Mouse (Mus musculus) liver, embryonic 12.5 days (tissue): Measurements from ENCODE around the gene Asrgl1. TPM values are rescaled to one million over a fixed set of nuclear protein-coding genes. Genes with fewer than 3 reads are reported as not detected.
"Not testable (repeated sequence)": the region's sequence is repeated elsewhere in the genome, so short reads cannot be mapped to it uniquely, and the experiment has no call there.

ENCODE experiments used
- ATAC-seq: fragments of 200-750 bp; cut with Nextera tagmentation; 2 replicates; pipeline ENCODE4 v1.8.0; 2017; ENCODE audit warnings: moderate number of reproducible peaks, mild to moderate bottlenecking, moderate library complexity
- H3K27ac ChIP-seq: fragments of 300-500 bp; sonication (generic); 2 replicates; pipeline ENCODE4 v1.5.1; 2016; ENCODE audit warnings: mild to moderate bottlenecking
- H3K27me3 ChIP-seq: fragments of 300-500 bp; sonication (generic); replicated peaks from 2 replicates; pipeline ENCODE4 v1.6.1; 2016; ENCODE audit warnings: mild to moderate bottlenecking, moderate library complexity
- H3K36me3 ChIP-seq: fragments of 300-500 bp; sonication (generic); 2 replicates; pipeline ENCODE4 v1.6.1; 2016; ENCODE audit warnings: mild to moderate bottlenecking, moderate library complexity
- H3K4me1 ChIP-seq: fragments of 300-500 bp; sonication (generic); 2 replicates; pipeline ENCODE4 v1.6.1; 2016
- H3K4me2 ChIP-seq: fragments of 300-500 bp; sonication (generic); 2 replicates; pipeline ENCODE4 v1.6.1; 2016; ENCODE audit warnings: mild to moderate bottlenecking, moderate library complexity
- H3K4me3 ChIP-seq: fragments of 300-500 bp; sonication (generic); 2 replicates; pipeline ENCODE4 v1.5.1; 2016; ENCODE audit warnings: mild to moderate bottlenecking, moderate library complexity
- H3K9ac ChIP-seq: fragments of 300-500 bp; sonication (generic); 2 replicates; pipeline ENCODE4 v1.6.1; 2016; ENCODE audit warnings: mild to moderate bottlenecking, moderate library complexity
- H3K9me3 ChIP-seq: fragments of 300-500 bp; sonication (generic); replicated peaks from 2 replicates; pipeline ENCODE4 v1.6.1; 2016; ENCODE audit warnings: mild to moderate bottlenecking, moderate library complexity
- WGBS: fragments of 180-500 bp; shearing (Covaris S2); methylation state at CpG from one replicate; pipeline ENCODE4 v1.1.7; 2016; ENCODE audit not compliant: insufficient replicate concordance; 5-methylcytosine and 5-hydroxymethylcytosine counted together
- polyA plus RNA-seq: library from polyadenylated mRNA; unstranded; fragments of >200 nt; fragmentation: Nextera tagmentation; extraction: Ambion mirVana; gene quantifications from 2 replicates; pipeline ENCODE4 v1.2.1, GENCODE M21; 2016

The Asrgl1 gene
- 13.2 and 13.6 TPM in 2 replicates for polyA plus RNA-seq

DNA sequence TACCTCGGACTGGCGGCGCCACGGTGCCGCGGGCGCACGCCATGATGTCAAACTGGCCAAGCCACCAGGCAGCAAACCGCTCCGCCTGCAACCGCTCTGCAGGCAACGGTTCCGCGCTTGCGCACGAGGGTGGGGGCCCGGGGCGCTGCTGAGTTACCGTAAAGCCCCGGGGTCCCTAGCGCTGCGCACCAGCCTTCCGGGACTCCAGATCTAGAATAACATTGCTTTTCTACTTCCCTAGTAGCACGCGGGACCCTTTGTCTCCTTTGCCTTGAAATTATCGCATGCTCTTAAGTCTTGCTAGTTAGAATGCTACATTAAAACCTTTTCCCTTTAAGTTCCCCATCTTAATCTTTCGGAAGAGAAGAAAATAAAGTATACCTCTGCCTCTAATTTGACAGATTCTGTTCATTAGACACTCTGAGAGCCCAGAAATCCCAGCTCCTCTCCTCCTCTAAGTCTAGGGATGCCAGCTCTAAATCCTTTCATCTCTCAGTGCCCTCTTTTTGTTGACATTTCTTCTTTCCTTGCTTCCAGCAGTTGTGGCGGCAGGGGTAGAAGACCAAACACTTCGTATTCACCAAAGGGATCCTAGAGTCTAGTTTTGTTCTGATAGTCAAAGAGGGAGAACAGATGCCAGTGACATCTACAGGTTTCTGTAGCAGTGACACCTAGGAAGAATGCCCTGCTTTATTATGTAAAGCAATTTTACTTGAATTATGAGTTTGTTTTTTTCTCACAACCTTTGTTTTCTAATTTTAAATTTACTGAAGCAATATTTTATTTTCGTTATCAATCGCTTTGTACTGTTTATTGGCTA, at the start of gene Asrgl1:
TSS of gene Asrgl1 (minus strand) at position 125 of the 820 bp plus-strand sequence.
- no peaks in the 10 kb centered on the region for H3K9me3 ChIP-seq
- peaks cover 29% of the 10 kb centered on the region for H3K4me1 ChIP-seq
- 10% methylated on average over 31 of the region's 31 CpGs for WGBS
- no peaks in the 10 kb centered on the region for H3K27me3 ChIP-seq
- ATAC-seq = peak; percentile 90
- peaks cover 12% of the 10 kb centered on the region; the same call in 1 of the 2 replicates for H3K36me3 ChIP-seq
- peak within 1 kb of the TSS; percentile 96 for H3K4me2 ChIP-seq
- peak within 1 kb of the TSS; percentile 83 for H3K9ac ChIP-seq
- H3K4me3 ChIP-seq = peak within 1 kb of the TSS; percentile 79
- H3K27ac ChIP-seq = peak within 1 kb of the TSS; percentile 36

DNA sequence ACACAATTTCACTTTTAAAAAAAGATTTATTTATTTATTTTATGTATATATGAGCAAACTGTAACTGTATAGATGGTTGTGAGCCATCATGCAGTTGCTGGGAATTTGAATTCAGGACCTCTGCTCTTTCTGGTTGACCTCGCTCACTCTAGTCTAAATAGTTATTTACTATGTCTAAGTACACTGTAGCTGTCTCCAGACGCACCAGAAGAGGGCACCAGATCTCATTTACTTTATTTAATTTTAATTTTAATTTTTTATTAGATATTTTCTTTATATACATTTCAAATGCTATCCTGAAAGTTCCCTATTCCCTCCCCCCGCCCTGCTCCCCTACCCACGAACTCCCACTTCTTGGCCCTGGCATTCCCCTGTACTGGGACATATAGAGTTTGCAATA, 10.8 kb upstream of the Asrgl1 start:
- Histone ChIP-seq H3K4me2 (no peak overlapping the region), H3K9ac (no peak overlapping the region), H3K9me3 (no peaks in the 10 kb centered on the region), H3K4me1 (no peaks in the 10 kb centered on the region), H3K4me3 (no peak overlapping the region), H3K36me3 (no peaks in the 10 kb centered on the region), H3K27ac (no peak overlapping the region), H3K27me3 (no peaks in the 10 kb centered on the region)
- 57% methylated on average over 4 of the region's 4 CpGs for WGBS
- no peak for ATAC-seq

DNA sequence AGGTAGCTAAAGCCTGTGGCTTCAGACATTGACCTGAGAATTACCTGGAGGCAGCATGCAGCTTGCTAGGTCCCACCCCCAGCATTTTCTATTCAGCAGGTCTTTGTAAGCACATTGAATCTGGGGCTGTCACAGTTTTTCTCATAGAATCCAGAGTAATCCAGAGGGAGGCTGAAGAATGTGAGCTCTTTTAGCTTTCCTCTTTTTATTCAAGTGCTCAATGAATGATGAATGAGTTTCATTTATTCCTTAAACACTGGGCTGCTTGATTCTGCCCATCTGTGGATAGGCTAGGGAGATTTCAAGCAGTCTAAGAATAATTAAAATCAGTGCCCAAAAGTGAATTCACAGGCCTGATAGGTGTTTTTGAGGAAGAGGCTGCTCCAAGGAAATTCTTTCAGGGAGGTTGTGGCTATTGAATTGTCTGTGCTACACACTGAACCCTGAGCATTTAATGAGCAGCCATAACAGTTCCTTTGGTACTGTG, 8.2 kb upstream of the Asrgl1 start:
- Histone ChIP-seq H3K27me3 (no peaks in the 10 kb centered on the region), H3K4me3 (no peak overlapping the region), H3K36me3 (no peaks in the 10 kb centered on the region), H3K9ac (no peak overlapping the region), H3K27ac (no peak overlapping the region), H3K4me2 (no peak overlapping the region), H3K9me3 (no peaks in the 10 kb centered on the region), H3K4me1 (no peaks in the 10 kb centered on the region)
- no peak for ATAC-seq

DNA sequence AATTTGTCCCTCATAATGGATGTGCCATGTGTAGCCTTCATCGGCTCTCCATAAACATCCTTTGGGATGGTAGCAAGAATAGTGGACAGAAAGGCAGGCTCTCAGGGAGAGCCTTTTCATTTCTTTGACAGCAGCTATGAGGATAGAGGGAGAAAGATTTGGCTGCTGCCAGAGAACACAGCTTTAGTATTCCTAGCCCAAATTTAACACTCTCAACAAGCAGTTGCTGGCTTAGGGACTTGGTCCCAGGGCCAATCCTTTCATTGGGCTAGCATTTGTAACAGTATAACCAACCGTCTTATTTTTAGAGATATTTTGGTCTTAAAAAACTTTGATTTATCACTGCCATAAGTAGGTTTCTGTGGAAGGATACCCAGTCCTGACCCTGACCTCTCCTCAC, 7.8 kb upstream of the Asrgl1 start:
- Histone ChIP-seq H3K36me3 (no peaks in the 10 kb centered on the region), H3K4me1 (no peaks in the 10 kb centered on the region), H3K9me3 (no peaks in the 10 kb centered on the region), H3K27me3 (no peaks in the 10 kb centered on the region), H3K4me3 (no peak overlapping the region), H3K9ac (no peak overlapping the region), H3K27ac (no peak overlapping the region), H3K4me2 (no peak overlapping the region)
- no peak for ATAC-seq
- WGBS = 71% methylated on average over 2 of the region's 2 CpGs

DNA sequence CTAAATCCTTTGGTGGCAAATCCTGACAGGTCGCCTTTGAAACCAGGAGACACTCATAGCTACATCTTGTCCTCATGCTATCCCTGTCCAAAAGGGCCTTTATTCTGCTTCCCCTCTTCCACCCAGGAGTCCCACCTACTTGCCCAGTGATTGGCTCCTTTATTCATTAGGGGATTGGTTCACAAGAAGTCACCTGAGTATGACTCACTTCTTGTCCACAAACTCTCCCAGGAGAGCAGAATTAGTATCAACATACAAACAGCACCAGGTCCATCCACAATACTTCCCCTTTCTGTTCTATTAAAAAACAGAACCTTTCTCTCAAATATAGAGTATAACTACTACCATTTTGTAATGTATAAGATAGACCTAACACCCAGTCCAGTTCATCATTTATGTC, 4.9 kb upstream of the Asrgl1 start:
- not testable (repeated sequence) for H3K9me3 ChIP-seq, H3K4me3 ChIP-seq, H3K9ac ChIP-seq, H3K27me3 ChIP-seq, H3K4me1 ChIP-seq, H3K36me3 ChIP-seq, H3K27ac ChIP-seq, H3K4me2 ChIP-seq, ATAC-seq
- 56% methylated on average over 1 of the region's 1 CpGs for WGBS

DNA sequence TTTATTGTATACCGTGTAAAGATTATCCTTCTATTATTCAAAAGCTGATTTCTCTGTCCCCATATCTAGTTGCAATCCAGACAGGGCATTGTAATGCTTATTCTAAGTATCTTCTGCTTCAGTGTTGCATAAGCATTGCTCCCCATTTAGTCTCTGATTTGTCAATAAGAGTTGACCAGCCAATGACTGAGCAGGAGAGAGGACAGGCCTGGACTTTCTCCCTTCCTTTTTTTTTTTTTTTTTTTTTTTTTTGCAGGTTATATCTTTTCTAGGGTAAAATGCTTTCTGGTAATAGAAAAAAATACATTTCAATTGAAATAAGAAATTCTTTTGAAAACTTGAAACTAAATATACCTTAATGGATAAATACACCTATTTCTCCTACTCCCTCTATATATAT, 1.7 kb upstream of the Asrgl1 start:
- Histone ChIP-seq H3K36me3 (0 out of 2 replicates have a peak, but pooled peaks cover 7% of the 10 kb centered on the region), H3K27ac (no peak overlapping the region), H3K9ac (no peak overlapping the region), H3K27me3 (no peaks in the 10 kb centered on the region), H3K4me1 (peaks cover 29% of the 10 kb centered on the region), H3K9me3 (no peaks in the 10 kb centered on the region), H3K4me2 (no peak overlapping the region), H3K4me3 (no peak overlapping the region)
- no peak for ATAC-seq
- WGBS = 78% methylated on average over 1 of the region's 1 CpGs

DNA sequence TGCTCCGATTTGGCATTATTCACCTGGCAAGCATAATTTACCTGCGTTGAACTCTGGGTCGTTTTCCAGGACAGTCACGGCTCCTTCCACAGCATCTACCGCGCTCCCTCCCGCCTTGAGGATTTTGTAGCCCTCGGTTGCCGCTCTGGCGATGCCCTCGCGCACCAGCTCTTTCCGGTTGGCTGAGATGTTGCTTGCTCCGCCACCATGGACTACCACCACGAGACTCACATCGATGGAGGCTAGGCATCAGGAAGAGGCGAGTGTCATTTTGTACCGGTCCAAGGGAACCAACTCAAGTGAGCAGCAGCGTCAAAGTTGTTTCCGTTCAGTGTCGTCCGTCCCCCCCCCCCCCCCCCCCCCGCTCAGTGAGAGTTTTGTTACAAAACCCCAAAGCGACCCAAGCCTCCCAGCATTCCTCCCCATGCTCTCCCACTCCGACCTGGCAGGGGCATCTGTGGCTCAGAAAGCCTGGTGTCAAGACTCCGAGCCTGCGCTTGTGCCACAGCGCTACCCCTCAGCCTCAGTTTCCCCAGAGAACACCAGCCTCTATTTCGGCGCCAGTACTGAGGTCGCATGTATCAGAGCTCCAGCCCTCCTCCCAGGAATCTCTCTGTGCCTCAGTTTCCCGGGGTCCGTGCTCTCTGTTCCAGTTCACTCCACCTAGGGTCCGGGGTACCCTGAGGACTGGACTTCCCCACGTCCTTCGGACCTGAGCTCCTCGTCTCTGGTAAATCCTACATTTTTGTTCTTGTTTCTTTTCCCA, 507 bp downstream of the Asrgl1 start:
- H3K27ac ChIP-seq = peak overlapping the region; percentile 36
- peak; percentile 64 for ATAC-seq

DNA sequence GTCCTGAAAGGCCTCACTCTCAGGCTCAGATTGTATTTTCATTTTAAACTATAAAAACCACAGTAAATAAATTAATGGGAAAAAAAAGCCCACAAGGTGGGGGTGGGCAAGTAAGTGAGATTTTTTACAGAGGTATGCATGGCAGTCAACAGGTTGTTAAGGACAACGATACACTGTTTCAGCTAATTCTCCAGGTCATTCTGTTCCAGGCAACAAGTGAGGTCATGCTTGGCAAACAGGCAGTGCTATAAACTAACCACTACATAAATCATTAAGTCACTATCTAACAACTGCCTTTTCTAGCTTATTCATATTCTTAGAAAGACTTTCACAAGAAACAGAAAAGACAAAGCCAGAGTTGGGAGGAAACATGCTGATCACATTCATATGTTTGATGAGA, 5.4 kb downstream of the Asrgl1 start:
- no peak overlapping the region for H3K4me2 ChIP-seq
- H3K36me3 ChIP-seq = peaks cover 31% of the 10 kb centered on the region
- no peak overlapping the region for H3K9ac ChIP-seq
- H3K4me1 ChIP-seq = peaks cover 23% of the 10 kb centered on the region
- 67% methylated on average over 1 of the region's 1 CpGs for WGBS
- no peak overlapping the region for H3K27ac ChIP-seq
- no peak overlapping the region for H3K4me3 ChIP-seq
- H3K9me3 ChIP-seq = no peaks in the 10 kb centered on the region
- H3K27me3 ChIP-seq = no peaks in the 10 kb centered on the region
- ATAC-seq = no peak

More for the DNA sequence above, 507 bp downstream of the Asrgl1 start:
- H3K4me1 ChIP-seq = peaks cover 29% of the 10 kb centered on the region
- peaks cover 13% of the 10 kb centered on the region; the same call in 1 of the 2 replicates for H3K36me3 ChIP-seq
- H3K9ac ChIP-seq = peak overlapping the region; percentile 83
- peak overlapping the region; percentile 79 for H3K4me3 ChIP-seq
- peak overlapping the region; percentile 96 for H3K4me2 ChIP-seq
- no peaks in the 10 kb centered on the region for H3K9me3 ChIP-seq
- WGBS = 2% methylated on average over 33 of the region's 37 CpGs
- no peaks in the 10 kb centered on the region for H3K27me3 ChIP-seq

DNA sequence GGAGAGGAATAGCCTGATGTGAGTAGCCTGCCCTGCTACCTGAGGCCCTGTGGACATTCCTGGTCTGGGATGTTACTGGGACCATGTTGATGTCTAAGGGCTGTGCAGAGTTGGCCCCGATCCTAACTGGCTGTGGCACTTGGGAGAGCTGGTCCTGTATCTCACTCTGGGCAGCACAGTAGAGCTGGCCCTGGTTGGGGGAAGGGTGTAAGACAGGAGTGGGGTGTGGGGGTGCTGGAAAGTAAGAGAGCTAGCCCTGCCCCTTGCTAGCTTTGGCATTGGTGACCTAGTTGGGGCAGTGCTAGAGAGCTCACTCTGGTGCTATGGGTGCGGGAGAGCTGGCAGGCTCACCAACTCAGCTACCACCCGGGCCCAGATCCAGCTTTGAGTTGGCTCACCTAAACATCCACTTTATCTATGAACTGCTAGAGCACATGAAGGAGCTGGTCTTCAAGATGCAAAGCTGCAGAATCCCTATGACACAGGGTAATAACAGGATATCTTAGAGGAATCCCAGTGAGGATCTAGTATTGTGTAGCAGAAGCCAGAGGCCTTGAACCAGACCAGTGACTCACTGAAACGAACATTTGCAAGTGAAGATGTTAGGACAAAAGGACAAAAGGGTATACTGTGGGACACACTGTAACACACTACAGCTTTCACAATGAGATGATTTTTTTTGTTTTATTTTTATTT, 6.8 kb downstream of the Asrgl1 start:
- Histone ChIP-seq H3K4me3 (no peak overlapping the region), H3K4me1 (peaks cover 11% of the 10 kb centered on the region), H3K27ac (no peak overlapping the region), H3K9me3 (no peaks in the 10 kb centered on the region), H3K9ac (no peak overlapping the region), H3K4me2 (no peak overlapping the region), H3K36me3 (peaks cover 31% of the 10 kb centered on the region), H3K27me3 (no peaks in the 10 kb centered on the region)
- WGBS = 85% methylated on average over 4 of the region's 4 CpGs
- no peak for ATAC-seq

DNA sequence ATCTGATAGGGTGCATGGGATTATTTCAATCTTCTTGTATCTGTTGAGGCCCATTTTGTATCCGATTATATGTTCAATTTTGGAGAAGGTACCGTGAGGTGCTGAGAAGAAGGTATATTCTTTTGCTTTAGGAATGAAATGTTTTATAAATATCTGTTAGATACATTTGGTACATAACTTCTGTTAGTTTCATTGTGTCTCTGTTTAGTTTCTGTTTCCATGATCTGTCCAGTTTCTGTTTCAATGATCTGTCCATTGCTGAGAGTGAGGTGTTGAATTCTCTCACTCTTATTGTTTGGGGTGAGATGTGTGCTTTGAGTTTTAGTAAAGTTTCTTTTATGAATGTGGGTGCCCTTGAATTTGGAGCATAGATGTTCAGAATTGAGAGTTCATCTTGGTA, 11.4 kb downstream of the Asrgl1 start:
- not testable (repeated sequence) for H3K4me3 ChIP-seq, H3K9ac ChIP-seq, H3K4me2 ChIP-seq, H3K27ac ChIP-seq, H3K9me3 ChIP-seq, H3K27me3 ChIP-seq, H3K4me1 ChIP-seq, ATAC-seq
- 76% methylated on average over 2 of the region's 2 CpGs for WGBS
- peaks cover 18% of the 10 kb centered on the region for H3K36me3 ChIP-seq

DNA sequence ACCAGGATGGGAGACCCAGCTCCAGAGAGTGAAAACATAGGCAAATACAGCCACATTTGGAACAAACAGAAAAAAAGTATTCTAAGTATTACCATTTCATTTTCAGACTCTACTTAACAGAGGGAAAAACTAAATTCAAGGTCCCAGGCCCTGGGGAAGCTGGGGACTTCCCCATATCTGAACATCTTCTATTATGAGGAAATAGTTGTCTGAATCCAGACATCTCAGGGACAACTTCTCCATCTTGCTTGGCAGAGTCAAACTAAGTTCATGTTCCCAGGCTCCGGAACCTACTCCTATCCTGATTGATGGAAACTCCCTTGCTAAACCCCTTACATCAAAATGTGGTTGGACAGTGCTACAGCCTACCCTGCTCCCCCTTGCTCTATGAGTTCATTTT, 13.0 kb downstream of the Asrgl1 start:
- no peaks in the 10 kb centered on the region for H3K9me3 ChIP-seq
- H3K4me1 ChIP-seq = no peaks in the 10 kb centered on the region
- ATAC-seq = no peak
- H3K4me3 ChIP-seq = no peak overlapping the region
- no peak overlapping the region for H3K27ac ChIP-seq
- no peak overlapping the region for H3K9ac ChIP-seq
- 76% methylated on average over 1 of the region's 1 CpGs for WGBS
- H3K36me3 ChIP-seq = peaks cover 13% of the 10 kb centered on the region
- no peak overlapping the region for H3K4me2 ChIP-seq
- no peaks in the 10 kb centered on the region for H3K27me3 ChIP-seq
